Mouse (Mus musculus) hindbrain, embryonic 13.5 days (tissue): ENCODE measurements around the gene Prkag3. TPM values are rescaled to one million over a fixed set of nuclear protein-coding genes. Genes with fewer than 3 reads are reported as not detected.

Experiments used
- ATAC-seq: fragments of 200-750 bp; cut with Nextera tagmentation; 2 replicates; pipeline ENCODE4 v1.8.0; 2017; ENCODE audit warnings: moderate TSS enrichment; ENCODE audit not compliant: low FRiP score
- H3K27ac ChIP-seq: fragments of 300-500 bp; sonication (generic); 2 replicates; pipeline ENCODE4 v1.5.1; 2015; ENCODE audit warnings: inconsistent platforms, mild to moderate bottlenecking, moderate library complexity
- H3K27me3 ChIP-seq: fragments of 300-500 bp; sonication (generic); 2 replicates; pipeline ENCODE4 v1.6.1; 2015; ENCODE audit warnings: mild to moderate bottlenecking, inconsistent platforms
- H3K36me3 ChIP-seq: fragments of 300-500 bp; sonication (generic); 2 replicates; pipeline ENCODE4 v1.6.1; 2015; ENCODE audit warnings: mild to moderate bottlenecking, inconsistent platforms
- H3K4me1 ChIP-seq: fragments of 300-500 bp; sonication (generic); replicated peaks from 2 replicates; pipeline ENCODE4 v1.6.1; 2015; ENCODE audit warnings: inconsistent platforms
- H3K4me2 ChIP-seq: fragments of 300-500 bp; sonication (generic); 2 replicates; pipeline ENCODE4 v1.6.1; 2015; ENCODE audit warnings: inconsistent platforms, mild to moderate bottlenecking, moderate library complexity
- H3K4me3 ChIP-seq: fragments of 300-500 bp; sonication (generic); 2 replicates; pipeline ENCODE4 v1.5.1; 2015; ENCODE audit warnings: mild to moderate bottlenecking, inconsistent platforms
- H3K9ac ChIP-seq: fragments of 300-500 bp; sonication (generic); 2 replicates; pipeline ENCODE4 v1.6.1; 2015; ENCODE audit warnings: mild to moderate bottlenecking, inconsistent platforms
- H3K9me3 ChIP-seq: fragments of 300-500 bp; sonication (generic); 2 replicates; pipeline ENCODE4 v1.6.1; 2016; ENCODE audit warnings: inconsistent platforms
- WGBS: fragments of 180-500 bp; shearing (Covaris S2); methylation state at CpG from one replicate; pipeline ENCODE4 v1.1.7; 2015; 5-methylcytosine and 5-hydroxymethylcytosine counted together
- polyA plus RNA-seq: library from polyadenylated mRNA; unstranded; fragments of >200 nt; fragmentation: Nextera tagmentation; extraction: Ambion mirVana; gene quantifications from 2 replicates; pipeline ENCODE4 v1.2.1, GENCODE M21; 2015

Gene Prkag3
- 0.16 and 0.21 TPM in 2 replicates for polyA plus RNA-seq

GRCm38 (mm10) chr1:74748643-74749271 lies at the start of gene Prkag3:
Gene Prkag3, minus strand, starts transcription at chr1:74749221.
- H3K9me3 ChIP-seq = no peaks in the 10 kb centered on the region
- WGBS = 10% methylated on average over 30 of the region's 30 CpGs
- H3K9ac ChIP-seq = peak within 1 kb of the TSS; percentile 29; the same call in 1 of the 2 replicates
- H3K4me3 ChIP-seq = peak within 1 kb of the TSS; percentile 21
- peak within 1 kb of the TSS; percentile 42 for H3K4me2 ChIP-seq
- peaks cover 5% of the 10 kb centered on the region for H3K4me1 ChIP-seq
- ATAC-seq = no peak
- H3K27me3 ChIP-seq = peaks cover 39% of the 10 kb centered on the region
- no peaks in the 10 kb centered on the region for H3K36me3 ChIP-seq
- H3K27ac ChIP-seq = no peak within 1 kb of the TSS

- H3K4me1 ChIP-seq = peaks cover 52% of the 10 kb centered on the region
- 10% methylated on average over 5 of the region's 5 CpGs for WGBS
- H3K9ac ChIP-seq = no peak overlapping the region
Measured at GRCm38 (mm10) chr1:74797459-74797858, 48.4 kb upstream of the Prkag3 start.

GRCm38 (mm10) chr1:74795145-74795529 lies 46.1 kb upstream of the Prkag3 start:
- Histone ChIP-seq H3K36me3 (no peaks in the 10 kb centered on the region), H3K4me1 (peaks cover 53% of the 10 kb centered on the region), H3K4me3 (no peak overlapping the region), H3K4me2 (peak overlapping the region; percentile 53), H3K9me3 (no peaks in the 10 kb centered on the region), H3K27me3 (peaks cover 97% of the 10 kb centered on the region), H3K27ac (no peak overlapping the region), H3K9ac (0 out of 2 replicates have a peak overlapping the region, but pooled peaks have one; percentile 49)
- WGBS = 7% methylated on average over 7 of the region's 11 CpGs
- ATAC-seq = no peak

More at GRCm38 (mm10) chr1:74797459-74797858, 48.4 kb upstream of the Prkag3 start:
- peaks cover 96% of the 10 kb centered on the region for H3K27me3 ChIP-seq
- H3K27ac ChIP-seq = no peak overlapping the region
- no peak overlapping the region for H3K4me3 ChIP-seq
- peak; percentile 55 for ATAC-seq
- H3K36me3 ChIP-seq = no peaks in the 10 kb centered on the region
- no peak overlapping the region for H3K4me2 ChIP-seq
- H3K9me3 ChIP-seq = no peaks in the 10 kb centered on the region

- under 1% methylated on average over 35 of the region's 38 CpGs for WGBS
- Histone ChIP-seq H3K4me1 (peaks cover 53% of the 10 kb centered on the region), H3K9ac (peak overlapping the region; percentile 49; the same call in 1 of the 2 replicates)
Measured at GRCm38 (mm10) chr1:74794487-74795144, 45.6 kb upstream of the Prkag3 start.

GRCm38 (mm10) chr1:74792831-74793660 lies 44.0 kb upstream of the Prkag3 start:
- H3K27ac ChIP-seq = no peak overlapping the region
- H3K4me1 ChIP-seq = peaks cover 60% of the 10 kb centered on the region
- peaks cover 99% of the 10 kb centered on the region for H3K27me3 ChIP-seq
- no peaks in the 10 kb centered on the region for H3K9me3 ChIP-seq
- 4% methylated on average over 19 of the region's 19 CpGs for WGBS
- H3K4me2 ChIP-seq = no peak overlapping the region
- H3K36me3 ChIP-seq = no peaks in the 10 kb centered on the region
- no peak overlapping the region for H3K9ac ChIP-seq
- ATAC-seq = no peak
- no peak overlapping the region for H3K4me3 ChIP-seq

More at GRCm38 (mm10) chr1:74794487-74795144, 45.6 kb upstream of the Prkag3 start:
- Histone ChIP-seq H3K4me2 (peak overlapping the region; percentile 53), H3K27ac (no peak overlapping the region), H3K36me3 (no peaks in the 10 kb centered on the region), H3K9me3 (no peaks in the 10 kb centered on the region), H3K27me3 (peaks cover 97% of the 10 kb centered on the region), H3K4me3 (peak overlapping the region; percentile 25)
- no peak for ATAC-seq

- Histone ChIP-seq H3K9me3 (no peaks in the 10 kb centered on the region), H3K4me1 (peaks cover 47% of the 10 kb centered on the region), H3K9ac (peak within 1 kb of the TSS; percentile 53; the same call in 1 of the 2 replicates), H3K27ac (no peak within 1 kb of the TSS), H3K4me3 (peak within 1 kb of the TSS; percentile 31), H3K36me3 (no peaks in the 10 kb centered on the region), H3K4me2 (peak within 1 kb of the TSS; percentile 53), H3K27me3 (peaks cover 99% of the 10 kb centered on the region)
- ATAC-seq = 0 out of 2 replicates have a peak, but pooled peaks have one; percentile 7
- WGBS = 0% methylated on average over 11 of the region's 11 CpGs
Measured at GRCm38 (mm10) chr1:74791249-74791648, 42.2 kb upstream of the Prkag3 start, which contains the start of gene Wnt10a. Gene Wnt10a, plus strand, starts transcription at chr1:74791516.

- no peak overlapping the region for H3K4me2 ChIP-seq
- H3K9ac ChIP-seq = no peak overlapping the region
- ATAC-seq = no peak
- H3K4me3 ChIP-seq = no peak overlapping the region
- peaks cover 42% of the 10 kb centered on the region for H3K4me1 ChIP-seq
- WGBS = 4% methylated on average over 3 of the region's 3 CpGs
- no peak overlapping the region for H3K27ac ChIP-seq
- H3K27me3 ChIP-seq = peaks cover 98% of the 10 kb centered on the region
- H3K9me3 ChIP-seq = no peaks in the 10 kb centered on the region
- H3K36me3 ChIP-seq = no peaks in the 10 kb centered on the region
Measured at GRCm38 (mm10) chr1:74790095-74790494, 41.1 kb upstream of the Prkag3 start.

- Histone ChIP-seq H3K9me3 (no peaks in the 10 kb centered on the region), H3K9ac (no peak overlapping the region), H3K4me2 (no peak overlapping the region), H3K4me3 (no peak overlapping the region), H3K36me3 (no peaks in the 10 kb centered on the region), H3K4me1 (peaks cover 38% of the 10 kb centered on the region), H3K27me3 (peaks cover 98% of the 10 kb centered on the region), H3K27ac (no peak overlapping the region)
- 17% methylated on average over 6 of the region's 6 CpGs for WGBS
- ATAC-seq = no peak
Measured at GRCm38 (mm10) chr1:74788603-74789176, 39.7 kb upstream of the Prkag3 start.

GRCm38 (mm10) chr1:74787846-74788245 lies 38.8 kb upstream of the Prkag3 start:
- peak; percentile 31; the same call in 1 of the 2 replicates for ATAC-seq
- Histone ChIP-seq H3K9me3 (no peaks in the 10 kb centered on the region), H3K4me3 (no peak overlapping the region), H3K36me3 (no peaks in the 10 kb centered on the region), H3K27me3 (peaks cover 98% of the 10 kb centered on the region), H3K4me1 (peaks cover 36% of the 10 kb centered on the region), H3K9ac (no peak overlapping the region), H3K27ac (no peak overlapping the region), H3K4me2 (no peak overlapping the region)
- 4% methylated on average over 7 of the region's 7 CpGs for WGBS

- H3K4me2 ChIP-seq = peak overlapping the region; percentile 84
- under 1% methylated on average over 67 of the region's 67 CpGs for WGBS
- no peak overlapping the region for H3K27ac ChIP-seq
- H3K9me3 ChIP-seq = no peaks in the 10 kb centered on the region
- H3K36me3 ChIP-seq = no peaks in the 10 kb centered on the region
- peaks cover 30% of the 10 kb centered on the region for H3K4me1 ChIP-seq
- H3K27me3 ChIP-seq = peaks cover 94% of the 10 kb centered on the region
- H3K4me3 ChIP-seq = peak overlapping the region; percentile 45
- peak; percentile 34 for ATAC-seq
- H3K9ac ChIP-seq = peak overlapping the region; percentile 53
Measured at GRCm38 (mm10) chr1:74784041-74784759, 35.2 kb upstream of the Prkag3 start.

- H3K4me3 ChIP-seq = peak overlapping the region; percentile 45
- H3K27ac ChIP-seq = no peak overlapping the region
- H3K4me2 ChIP-seq = peak overlapping the region; percentile 84
- H3K36me3 ChIP-seq = no peaks in the 10 kb centered on the region
- WGBS = 3% methylated on average over 13 of the region's 13 CpGs
- no peaks in the 10 kb centered on the region for H3K9me3 ChIP-seq
- no peak for ATAC-seq
- H3K9ac ChIP-seq = 0 out of 2 replicates have a peak overlapping the region, but pooled peaks have one; percentile 53
- H3K4me1 ChIP-seq = peaks cover 25% of the 10 kb centered on the region
- H3K27me3 ChIP-seq = peaks cover 94% of the 10 kb centered on the region
Measured at GRCm38 (mm10) chr1:74783554-74783953, 34.5 kb upstream of the Prkag3 start.
